Mouse (Mus musculus) hindbrain, embryonic 15.5 days (tissue): ENCODE data around the gene Gm28042. TPM values are rescaled to one million over a fixed set of nuclear protein-coding genes. Genes with fewer than 3 reads are reported as not detected.
A peak's percentile ranks its signal among the peaks of the same experiment; 100 is the strongest.

Experiments
- ATAC-seq: fragments of 200-750 bp; cut with Nextera tagmentation; 2 replicates; pipeline ENCODE4 v1.8.0; 2017; ENCODE audit warnings: low read depth, moderate number of reproducible peaks, moderate TSS enrichment; ENCODE audit not compliant: low FRiP score
- H3K27ac ChIP-seq: fragments of 300-500 bp; sonication (generic); replicated peaks from 2 replicates; pipeline ENCODE4 v1.5.1; 2015; ENCODE audit warnings: mild to moderate bottlenecking, inconsistent platforms
- H3K27me3 ChIP-seq: fragments of 300-500 bp; sonication (generic); 2 replicates; pipeline ENCODE4 v1.6.1; 2015; ENCODE audit warnings: control low read depth, inconsistent platforms
- H3K36me3 ChIP-seq: fragments of 300-500 bp; sonication (generic); 2 replicates; pipeline ENCODE4 v1.6.1; 2015; ENCODE audit warnings: control low read depth, inconsistent platforms
- H3K4me1 ChIP-seq: fragments of 300-500 bp; sonication (generic); replicated peaks from 2 replicates; pipeline ENCODE4 v1.6.1; 2015; ENCODE audit warnings: control low read depth, inconsistent platforms
- H3K4me2 ChIP-seq: fragments of 300-500 bp; sonication (generic); 2 replicates; pipeline ENCODE4 v1.6.1; 2015; ENCODE audit warnings: moderate library complexity, mild to moderate bottlenecking, inconsistent platforms
- H3K4me3 ChIP-seq: fragments of 300-500 bp; sonication (generic); 2 replicates; pipeline ENCODE4 v1.5.1; 2015; ENCODE audit warnings: mild to moderate bottlenecking, inconsistent platforms
- H3K9ac ChIP-seq: fragments of 300-500 bp; sonication (generic); 2 replicates; pipeline ENCODE4 v1.6.1; 2015; ENCODE audit warnings: inconsistent platforms
- H3K9me3 ChIP-seq: fragments of 300-500 bp; sonication (generic); 2 replicates; pipeline ENCODE4 v1.6.1; 2016; ENCODE audit warnings: control low read depth, inconsistent platforms
- WGBS: fragments of 180-500 bp; shearing (Covaris S2); methylation state at CpG from one replicate; pipeline ENCODE4 v1.1.7; 2015; 5-methylcytosine and 5-hydroxymethylcytosine counted together
- polyA plus RNA-seq: library from polyadenylated mRNA; unstranded; fragments of >200 nt; fragmentation: Nextera tagmentation; extraction: Ambion mirVana; gene quantifications from 2 replicates; pipeline ENCODE4 v1.2.1, GENCODE M21; 2015

Gm28042 gene
- polyA plus RNA-seq, 1 experiment from 2014 or later = 4.8 TPM

GRCm38 (mm10) chr2:120013831-120014486 is 13.3 kb upstream of the Gm28042 start:
- Histone ChIP-seq H3K27me3 (no peaks in the 10 kb centered on the region), H3K4me1 (no peaks in the 10 kb centered on the region), H3K36me3 (peaks cover 41% of the 10 kb centered on the region), H3K9me3 (no peaks in the 10 kb centered on the region), H3K4me3 (no peak overlapping the region), H3K27ac (no peak overlapping the region), H3K9ac (no peak overlapping the region), H3K4me2 (no peak overlapping the region)
- 98% methylated on average over 2 of the region's 2 CpGs for WGBS
- ATAC-seq = no peak

GRCm38 (mm10) chr2:120015882-120016281 is 11.4 kb upstream of the Gm28042 start:
- no peaks in the 10 kb centered on the region for H3K9me3 ChIP-seq
- WGBS = 95% methylated on average over 4 of the region's 4 CpGs
- H3K9ac ChIP-seq = no peak overlapping the region
- H3K27me3 ChIP-seq = no peaks in the 10 kb centered on the region
- no peak overlapping the region for H3K4me2 ChIP-seq
- H3K4me1 ChIP-seq = no peaks in the 10 kb centered on the region
- ATAC-seq = no peak
- H3K4me3 ChIP-seq = no peak overlapping the region
- H3K27ac ChIP-seq = no peak overlapping the region
- H3K36me3 ChIP-seq = peaks cover 59% of the 10 kb centered on the region

GRCm38 (mm10) chr2:120017599-120017998 is 9.7 kb upstream of the Gm28042 start:
- Histone ChIP-seq H3K4me2 (no peak overlapping the region), H3K9ac (no peak overlapping the region), H3K9me3 (no peaks in the 10 kb centered on the region), H3K4me3 (no peak overlapping the region), H3K27me3 (no peaks in the 10 kb centered on the region), H3K27ac (no peak overlapping the region), H3K36me3 (peaks cover 74% of the 10 kb centered on the region), H3K4me1 (no peaks in the 10 kb centered on the region)
- no peak for ATAC-seq
- WGBS = 91% methylated on average over 12 of the region's 12 CpGs

- WGBS = 89% methylated on average over 5 of the region's 5 CpGs
- no peak for ATAC-seq
- Histone ChIP-seq H3K9ac (no peak overlapping the region), H3K27me3 (no peaks in the 10 kb centered on the region), H3K9me3 (no peaks in the 10 kb centered on the region), H3K27ac (no peak overlapping the region), H3K4me2 (no peak overlapping the region), H3K4me1 (peaks cover 17% of the 10 kb centered on the region), H3K4me3 (no peak overlapping the region), H3K36me3 (peaks cover 59% of the 10 kb centered on the region)
Measured at GRCm38 (mm10) chr2:120024337-120024736, 3.0 kb upstream of the Gm28042 start.

GRCm38 (mm10) chr2:120027950-120028331 is 648 bp downstream of the Gm28042 start:
- WGBS = 51% methylated on average over 3 of the region's 3 CpGs
- ATAC-seq = peak; percentile 23; the same call in 1 of the 2 replicates
- Histone ChIP-seq H3K4me2 (peak overlapping the region; percentile 85), H3K27ac (peak overlapping the region; percentile 94), H3K27me3 (no peaks in the 10 kb centered on the region), H3K9ac (peak overlapping the region; percentile 80), H3K36me3 (peaks cover 32% of the 10 kb centered on the region), H3K9me3 (no peaks in the 10 kb centered on the region), H3K4me3 (peak overlapping the region; percentile 76), H3K4me1 (peaks cover 17% of the 10 kb centered on the region)

GRCm38 (mm10) chr2:120030380-120030779 is 3.1 kb downstream of the Gm28042 start:
- Histone ChIP-seq H3K27ac (no peak overlapping the region), H3K36me3 (peaks cover 12% of the 10 kb centered on the region), H3K4me3 (no peak overlapping the region), H3K4me1 (peaks cover 17% of the 10 kb centered on the region), H3K9me3 (no peaks in the 10 kb centered on the region), H3K4me2 (no peak overlapping the region), H3K9ac (no peak overlapping the region), H3K27me3 (no peaks in the 10 kb centered on the region)
- WGBS = 96% methylated on average over 8 of the region's 8 CpGs
- no peak for ATAC-seq

- no peak for ATAC-seq
- 93% methylated on average over 12 of the region's 12 CpGs for WGBS
- Histone ChIP-seq H3K4me2 (no peak within 1 kb of the TSS), H3K4me1 (peaks cover 9% of the 10 kb centered on the region), H3K27me3 (no peaks in the 10 kb centered on the region), H3K9me3 (no peaks in the 10 kb centered on the region), H3K9ac (no peak within 1 kb of the TSS), H3K27ac (no peak within 1 kb of the TSS), H3K4me3 (no peak within 1 kb of the TSS), H3K36me3 (peaks cover 26% of the 10 kb centered on the region)
Measured at GRCm38 (mm10) chr2:120032726-120033467, 5.6 kb downstream of the Gm28042 start, which contains the start of gene Pla2g4b. Gene Pla2g4b, plus strand, starts transcription at chr2:120033417.

GRCm38 (mm10) chr2:120033726-120034125 is 6.4 kb downstream of the Gm28042 start:
- WGBS = 82% methylated on average over 5 of the region's 5 CpGs
- H3K36me3 ChIP-seq = peaks cover 30% of the 10 kb centered on the region
- ATAC-seq = no peak
- H3K27me3 ChIP-seq = no peaks in the 10 kb centered on the region
- peaks cover under 1% of the 10 kb centered on the region for H3K4me1 ChIP-seq
- no peak overlapping the region for H3K27ac ChIP-seq
- H3K4me3 ChIP-seq = no peak overlapping the region
- no peak overlapping the region for H3K4me2 ChIP-seq
- H3K9me3 ChIP-seq = no peaks in the 10 kb centered on the region
- H3K9ac ChIP-seq = no peak overlapping the region

- WGBS = 95% methylated on average over 9 of the region's 9 CpGs
- Histone ChIP-seq H3K36me3 (peaks cover 48% of the 10 kb centered on the region), H3K4me1 (no peaks in the 10 kb centered on the region), H3K4me3 (no peak overlapping the region), H3K9me3 (no peaks in the 10 kb centered on the region), H3K27me3 (no peaks in the 10 kb centered on the region), H3K4me2 (no peak overlapping the region), H3K9ac (no peak overlapping the region), H3K27ac (no peak overlapping the region)
- ATAC-seq = no peak
Measured at GRCm38 (mm10) chr2:120037744-120038143, 10.5 kb downstream of the Gm28042 start.

GRCm38 (mm10) chr2:120040991-120041390 is 13.7 kb downstream of the Gm28042 start:
- Histone ChIP-seq H3K4me3 (no peak overlapping the region), H3K9me3 (no peaks in the 10 kb centered on the region), H3K4me2 (no peak overlapping the region), H3K27ac (no peak overlapping the region), H3K4me1 (no peaks in the 10 kb centered on the region), H3K27me3 (no peaks in the 10 kb centered on the region), H3K9ac (no peak overlapping the region), H3K36me3 (peaks cover 44% of the 10 kb centered on the region)
- WGBS = 75% methylated on average over 5 of the region's 5 CpGs
- no peak for ATAC-seq

- H3K9me3 ChIP-seq = no peaks in the 10 kb centered on the region
- no peak overlapping the region for H3K27ac ChIP-seq
- no peak for ATAC-seq
- peaks cover 21% of the 10 kb centered on the region; the same call in 1 of the 2 replicates for H3K36me3 ChIP-seq
- H3K4me3 ChIP-seq = no peak overlapping the region
- H3K4me2 ChIP-seq = no peak overlapping the region
- 64% methylated on average over 4 of the region's 4 CpGs for WGBS
- H3K9ac ChIP-seq = no peak overlapping the region
- no peaks in the 10 kb centered on the region for H3K4me1 ChIP-seq
- H3K27me3 ChIP-seq = no peaks in the 10 kb centered on the region
Measured at GRCm38 (mm10) chr2:120044101-120044603, 16.9 kb downstream of the Gm28042 start.

GRCm38 (mm10) chr2:120044676-120045075 is 17.4 kb downstream of the Gm28042 start:
- Histone ChIP-seq H3K9me3 (no peaks in the 10 kb centered on the region), H3K4me3 (no peak overlapping the region), H3K27ac (no peak overlapping the region), H3K9ac (no peak overlapping the region), H3K27me3 (no peaks in the 10 kb centered on the region), H3K36me3 (peaks cover 15% of the 10 kb centered on the region; the same call in 1 of the 2 replicates), H3K4me2 (no peak overlapping the region), H3K4me1 (no peaks in the 10 kb centered on the region)
- no peak for ATAC-seq
- WGBS = 87% methylated on average over 3 of the region's 3 CpGs
